Mouse (Mus musculus) intestine, embryonic 16.5 days (tissue): Measurements from ENCODE around the gene Atp1a3. TPM values are rescaled to one million over a fixed set of nuclear protein-coding genes. Genes with fewer than 3 reads are reported as not detected.
A peak's percentile ranks its signal among the peaks of the same experiment; 100 is the strongest.

ENCODE experiments used
- ATAC-seq: fragments of 200-750 bp; cut with Nextera tagmentation; 2 replicates; pipeline ENCODE4 v1.8.0; 2017; ENCODE audit warnings: moderate TSS enrichment, moderate library complexity
- H3K27ac ChIP-seq: fragments of 300-500 bp; sonication (generic); 2 replicates; pipeline ENCODE4 v1.5.1; 2014; ENCODE audit warnings: mild to moderate bottlenecking, low read length
- H3K27me3 ChIP-seq: fragments of 300-500 bp; sonication (generic); replicated peaks from 2 replicates; pipeline ENCODE4 v1.6.1; 2014; ENCODE audit warnings: low read length, control low read depth, mixed read lengths; ENCODE audit not compliant: control insufficient read depth, insufficient read depth
- H3K36me3 ChIP-seq: fragments of 300-500 bp; sonication (generic); 2 replicates; pipeline ENCODE4 v1.6.1; 2014; ENCODE audit warnings: low read length, control low read depth; ENCODE audit not compliant: control insufficient read depth, insufficient read depth
- H3K4me1 ChIP-seq: fragments of 300-500 bp; sonication (generic); 2 replicates; pipeline ENCODE4 v1.6.1; 2014; ENCODE audit warnings: low read length, control low read depth, mixed read lengths; ENCODE audit not compliant: control insufficient read depth, insufficient read depth
- H3K4me2 ChIP-seq: fragments of 300-500 bp; sonication (generic); 2 replicates; pipeline ENCODE4 v1.6.1; 2014; ENCODE audit warnings: low read depth, low read length, control low read depth
- H3K4me3 ChIP-seq: fragments of 300-500 bp; sonication (generic); 2 replicates; pipeline ENCODE4 v1.5.1; 2014; ENCODE audit warnings: mild to moderate bottlenecking, low read length
- H3K9ac ChIP-seq: fragments of 300-500 bp; sonication (generic); 2 replicates; pipeline ENCODE4 v1.6.1; 2014; ENCODE audit warnings: low read depth, low read length
- H3K9me3 ChIP-seq: fragments of 300-500 bp; sonication (generic); 2 replicates; pipeline ENCODE4 v1.6.1; 2016; ENCODE audit warnings: low read length, control low read depth; ENCODE audit not compliant: control insufficient read depth
- WGBS: fragments of 180-500 bp; shearing (Covaris S2); extraction: QIAGEN DNeasy Blood & Tissue Kit; methylation state at CpG from one replicate; pipeline ENCODE4 v1.1.7; 2014; 5-methylcytosine and 5-hydroxymethylcytosine counted together
- polyA plus RNA-seq: library from polyadenylated mRNA; unstranded; fragments of >200 nt; fragmentation: Nextera tagmentation; extraction: Ambion mirVana; gene quantifications from 2 replicates; pipeline ENCODE4 v1.2.1, GENCODE M21; 2015

The Atp1a3 gene
- polyA plus RNA-seq, 1 experiment from 2014 or later = 3.9 TPM

- Histone ChIP-seq H3K4me1 (peaks cover 12% of the 10 kb centered on the region; the same call in 1 of the 2 replicates), H3K4me2 (no peak overlapping the region), H3K27me3 (peaks cover 72% of the 10 kb centered on the region), H3K36me3 (no peaks in the 10 kb centered on the region), H3K27ac (no peak overlapping the region), H3K4me3 (no peak overlapping the region), H3K9ac (no peak overlapping the region), H3K9me3 (no peaks in the 10 kb centered on the region)
- 76% methylated on average over 12 of the region's 12 CpGs for WGBS
- ATAC-seq = no peak
Measured at GRCm38 (mm10) chr7:25006586-25007364, 1.0 kb upstream of the Atp1a3 start.

GRCm38 (mm10) chr7:25006171-25006570 lies 413 bp upstream of the Atp1a3 start:
- H3K4me1 ChIP-seq = peaks cover 12% of the 10 kb centered on the region; the same call in 1 of the 2 replicates
- peak overlapping the region; percentile 62 for H3K4me2 ChIP-seq
- peak overlapping the region; percentile 42; the same call in 1 of the 2 replicates for H3K4me3 ChIP-seq
- WGBS = 66% methylated on average over 3 of the region's 3 CpGs
- H3K27ac ChIP-seq = no peak overlapping the region
- ATAC-seq = peak; percentile 2; the same call in 1 of the 2 replicates
- 0 out of 2 replicates have a peak overlapping the region, but pooled peaks have one; percentile 51 for H3K9ac ChIP-seq
- H3K36me3 ChIP-seq = no peaks in the 10 kb centered on the region
- H3K9me3 ChIP-seq = no peaks in the 10 kb centered on the region
- H3K27me3 ChIP-seq = peaks cover 67% of the 10 kb centered on the region

- no peak overlapping the region for H3K4me3 ChIP-seq
- peaks cover 12% of the 10 kb centered on the region; the same call in 1 of the 2 replicates for H3K4me1 ChIP-seq
- H3K9ac ChIP-seq = no peak overlapping the region
- ATAC-seq = no peak
- H3K36me3 ChIP-seq = no peaks in the 10 kb centered on the region
- no peaks in the 10 kb centered on the region for H3K9me3 ChIP-seq
- H3K27ac ChIP-seq = no peak overlapping the region
- H3K27me3 ChIP-seq = peaks cover 55% of the 10 kb centered on the region
- WGBS = 36% methylated on average over 6 of the region's 9 CpGs
- H3K4me2 ChIP-seq = peak overlapping the region; percentile 62; the same call in 1 of the 2 replicates
Measured at GRCm38 (mm10) chr7:25004806-25005205, 952 bp downstream of the Atp1a3 start.

GRCm38 (mm10) chr7:25003820-25004388 lies 1.9 kb downstream of the Atp1a3 start:
- no peak overlapping the region for H3K4me3 ChIP-seq
- WGBS = 86% methylated on average over 8 of the region's 8 CpGs
- no peaks in the 10 kb centered on the region for H3K9me3 ChIP-seq
- H3K4me1 ChIP-seq = peaks cover 12% of the 10 kb centered on the region; the same call in 1 of the 2 replicates
- no peak overlapping the region for H3K4me2 ChIP-seq
- no peak overlapping the region for H3K9ac ChIP-seq
- no peaks in the 10 kb centered on the region for H3K36me3 ChIP-seq
- H3K27ac ChIP-seq = no peak overlapping the region
- peaks cover 46% of the 10 kb centered on the region for H3K27me3 ChIP-seq
- ATAC-seq = no peak

- peaks cover 12% of the 10 kb centered on the region; the same call in 1 of the 2 replicates for H3K4me1 ChIP-seq
- no peak for ATAC-seq
- H3K36me3 ChIP-seq = no peaks in the 10 kb centered on the region
- WGBS = 31% methylated on average over 11 of the region's 11 CpGs
- no peak overlapping the region for H3K4me2 ChIP-seq
- no peaks in the 10 kb centered on the region for H3K9me3 ChIP-seq
- no peak overlapping the region for H3K4me3 ChIP-seq
- H3K27me3 ChIP-seq = peaks cover 39% of the 10 kb centered on the region
- H3K27ac ChIP-seq = no peak overlapping the region
- H3K9ac ChIP-seq = no peak overlapping the region
Measured at GRCm38 (mm10) chr7:25003291-25003690, 2.5 kb downstream of the Atp1a3 start.

- no peak overlapping the region for H3K9ac ChIP-seq
- H3K4me1 ChIP-seq = peaks cover 10% of the 10 kb centered on the region; the same call in 1 of the 2 replicates
- ATAC-seq = no peak
- H3K9me3 ChIP-seq = no peaks in the 10 kb centered on the region
- no peak overlapping the region for H3K4me2 ChIP-seq
- H3K36me3 ChIP-seq = no peaks in the 10 kb centered on the region
- H3K27me3 ChIP-seq = peaks cover 14% of the 10 kb centered on the region; the same call in 1 of the 2 replicates
- no peak overlapping the region for H3K4me3 ChIP-seq
- WGBS = 66% methylated on average over 12 of the region's 12 CpGs
- H3K27ac ChIP-seq = no peak overlapping the region
Measured at GRCm38 (mm10) chr7:25000711-25001110, 5.0 kb downstream of the Atp1a3 start.

GRCm38 (mm10) chr7:25000211-25000610 lies 5.5 kb downstream of the Atp1a3 start:
- WGBS = 67% methylated on average over 7 of the region's 7 CpGs
- H3K4me2 ChIP-seq = no peak overlapping the region
- no peak overlapping the region for H3K27ac ChIP-seq
- H3K27me3 ChIP-seq = peaks cover 9% of the 10 kb centered on the region; the same call in 1 of the 2 replicates
- peaks cover 5% of the 10 kb centered on the region; the same call in 1 of the 2 replicates for H3K4me1 ChIP-seq
- H3K4me3 ChIP-seq = no peak overlapping the region
- H3K9ac ChIP-seq = no peak overlapping the region
- H3K9me3 ChIP-seq = no peaks in the 10 kb centered on the region
- no peaks in the 10 kb centered on the region for H3K36me3 ChIP-seq
- no peak for ATAC-seq

GRCm38 (mm10) chr7:24993081-24993480 lies 12.7 kb downstream of the Atp1a3 start:
- Histone ChIP-seq H3K4me1 (no peaks in the 10 kb centered on the region), H3K27ac (no peak overlapping the region), H3K36me3 (no peaks in the 10 kb centered on the region), H3K9ac (no peak overlapping the region), H3K4me3 (no peak overlapping the region), H3K27me3 (peaks cover 3% of the 10 kb centered on the region; the same call in 1 of the 2 replicates), H3K9me3 (no peaks in the 10 kb centered on the region), H3K4me2 (no peak overlapping the region)
- no peak for ATAC-seq
- 59% methylated on average over 6 of the region's 6 CpGs for WGBS

- H3K27me3 ChIP-seq = peaks cover 3% of the 10 kb centered on the region; the same call in 1 of the 2 replicates
- no peak overlapping the region for H3K27ac ChIP-seq
- WGBS = 86% methylated on average over 8 of the region's 8 CpGs
- no peak overlapping the region for H3K4me3 ChIP-seq
- no peak for ATAC-seq
- no peaks in the 10 kb centered on the region for H3K4me1 ChIP-seq
- no peaks in the 10 kb centered on the region for H3K36me3 ChIP-seq
- no peak overlapping the region for H3K9ac ChIP-seq
- no peak overlapping the region for H3K4me2 ChIP-seq
- no peaks in the 10 kb centered on the region for H3K9me3 ChIP-seq
Measured at GRCm38 (mm10) chr7:24990478-24990877, 15.3 kb downstream of the Atp1a3 start.
